Comparison of ENCODE assay signal across 1 mouse cellular context in the genomic region with DNA sequence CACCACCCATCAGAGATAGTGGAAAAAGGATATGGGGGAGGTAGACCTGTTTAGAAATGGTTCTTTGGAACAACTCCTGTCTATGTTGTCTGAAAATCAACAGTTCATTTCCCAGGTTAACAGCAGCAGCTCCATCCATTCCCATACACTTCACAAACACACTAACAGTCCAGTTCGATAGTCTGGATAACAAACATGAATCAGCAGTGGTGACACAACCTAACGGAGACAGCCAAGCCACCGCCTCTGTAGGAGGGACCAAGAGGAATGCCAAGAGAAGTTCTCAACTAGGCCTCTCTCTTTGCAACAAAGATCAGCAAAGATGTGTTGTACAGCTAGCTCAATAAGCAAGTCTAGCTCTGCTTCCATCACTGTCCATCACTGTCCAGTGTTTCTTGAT.
TF ChIP-seq lines count a peak whose summit lies in the region.

No protein-coding gene starts in this region.

TF ChIP-seq in myocyte, 11 proteins besides CTCF, POLR2A, EP300 and RAD21:
- TF ChIP-seq REST (IDR thresholded peaks at IDR 0.05; ENCODE audit: insufficient read depth, insufficient read length) (no peak), MAX (IDR thresholded peaks at IDR 0.05; ENCODE audit: low read depth) (no peak), MYOG (IDR thresholded peaks at IDR 0.05; ENCODE audit: control insufficient read depth in 1 of 3, insufficient read depth in 1 of 3, insufficient read length in 2 of 3, low read depth in 2 of 3) (no peak), USF1 (IDR thresholded peaks at IDR 0.05; ENCODE audit: low read depth) (no peak), MYOD1 (IDR thresholded peaks at IDR 0.05; ENCODE audit: control insufficient read depth in 1 of 3, insufficient read length in 2 of 3, low read depth in 2 of 3) (no peak), CEBPB (IDR thresholded peaks at IDR 0.05; ENCODE audit: insufficient read depth, poor library complexity, severe bottlenecking) (no peak), TCF12 (IDR thresholded peaks at IDR 0.05; ENCODE audit: insufficient read depth, poor library complexity, severe bottlenecking) (no peak), TCF3 (IDR thresholded peaks at IDR 0.05; ENCODE audit: insufficient read length, low read depth) (no peak), SRF (IDR thresholded peaks at IDR 0.05; ENCODE audit: control insufficient read depth, insufficient read length, low read depth) (no peak), E2F4 (IDR thresholded peaks at IDR 0.05; ENCODE audit: insufficient read depth) (no peak), POLR2AphosphoS2 (IDR thresholded peaks at IDR 0.05; ENCODE audit: insufficient read length, low read depth) (no peak)
